Mouse (Mus musculus): ENCODE results near the gene Wdr89. TPM values are rescaled to one million over a fixed set of nuclear protein-coding genes. Genes with fewer than 3 reads are reported as not detected.

Gene Wdr89
- polyA plus RNA-seq, 1 experiment = not detected

DNA sequence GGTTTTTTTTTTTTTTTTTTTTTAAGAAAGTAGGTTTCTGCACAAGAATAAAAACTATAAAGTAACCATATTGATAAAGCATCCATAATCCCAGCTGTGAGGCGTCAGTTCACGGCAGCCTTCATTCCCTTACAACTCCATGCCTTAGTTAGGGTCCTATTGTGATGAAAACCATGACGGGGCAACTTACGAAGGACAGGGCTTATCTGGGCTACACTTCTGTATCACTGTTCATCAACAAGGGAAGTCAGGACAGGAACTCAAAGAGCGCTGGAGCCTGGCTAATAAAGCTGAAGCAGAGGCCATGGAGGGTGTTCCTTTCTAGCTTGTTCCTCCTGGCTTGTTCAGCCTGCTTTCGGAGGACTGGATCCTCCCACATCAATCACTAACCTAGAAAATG is 10.9 kb downstream of the Wdr89 start:
- TF ChIP-seq CTCF (IDR thresholded peaks at IDR 0.05; ENCODE audit: insufficient read depth, low read depth, low read length) (no peak), POLR2A (IDR thresholded peaks at IDR 0.05; ENCODE audit: insufficient read depth, low read depth, low read length) (no peak)
- Histone ChIP-seq H3K27ac (ENCODE audit: insufficient read depth, low read depth, low read length) (no peak overlapping the region), H3K4me1 (ENCODE audit: control insufficient read depth, insufficient read depth, low read length) (no peaks in the 10 kb centered on the region), H3K4me3 (ENCODE audit: insufficient read depth, low read depth, low read length) (no peak overlapping the region)
- 79% methylated on average over 6 of the region's 6 CpGs for WGBS

GRCm38 (mm10) chr12:75656580-75656979 is 12.8 kb downstream of the Wdr89 start:
- TF ChIP-seq POLR2A (IDR thresholded peaks at IDR 0.05; ENCODE audit: insufficient read depth, low read depth, low read length) (no peak), CTCF (IDR thresholded peaks at IDR 0.05; ENCODE audit: insufficient read depth, low read depth, low read length) (no peak)
- 28% methylated on average over 3 of the region's 3 CpGs for WGBS
- Histone ChIP-seq H3K4me1 (ENCODE audit: control insufficient read depth, insufficient read depth, low read length) (no peaks in the 10 kb centered on the region), H3K4me3 (ENCODE audit: insufficient read depth, low read depth, low read length) (no peak overlapping the region), H3K27ac (ENCODE audit: insufficient read depth, low read depth, low read length) (no peak overlapping the region)

DNA sequence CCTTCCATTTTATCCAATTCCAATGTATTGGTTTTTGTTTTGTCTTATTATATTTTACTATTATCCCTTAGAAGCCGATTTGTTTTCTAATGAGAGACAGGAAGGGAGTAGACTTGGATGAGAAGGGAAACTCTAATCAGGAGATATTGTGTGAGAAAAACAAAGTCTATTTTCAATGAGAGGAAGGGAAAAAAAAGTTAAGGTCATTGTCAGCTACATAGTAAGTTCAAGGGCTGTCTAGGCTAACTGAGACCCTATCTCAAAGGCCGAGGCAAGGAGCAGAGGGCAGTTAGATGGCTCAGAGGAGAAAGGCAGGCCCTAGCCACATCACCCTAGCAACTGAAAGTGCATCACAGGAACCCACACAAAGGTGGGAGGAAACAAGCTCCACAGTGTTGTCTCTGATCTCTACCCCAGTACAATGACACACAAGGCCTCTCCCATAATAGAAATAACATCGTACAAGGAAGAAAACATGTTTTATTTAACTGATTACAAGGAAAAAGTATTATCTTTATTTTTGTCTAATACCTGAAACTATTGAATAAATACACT is 15.0 kb downstream of the Wdr89 start:
- TF ChIP-seq CTCF (IDR thresholded peaks at IDR 0.05; ENCODE audit: insufficient read depth, low read depth, low read length) (no peak), POLR2A (IDR thresholded peaks at IDR 0.05; ENCODE audit: insufficient read depth, low read depth, low read length) (no peak)
- WGBS = 63% methylated on average over 3 of the region's 3 CpGs
- no peak overlapping the region for H3K4me3 ChIP-seq (ENCODE audit: insufficient read depth, low read depth, low read length)
- H3K27ac ChIP-seq (ENCODE audit: insufficient read depth, low read depth, low read length) = no peak overlapping the region
- H3K4me1 ChIP-seq (ENCODE audit: control insufficient read depth, insufficient read depth, low read length) = 0 out of 2 replicates have a peak, but pooled peaks cover 2% of the 10 kb centered on the region

- 38% methylated on average over 2 of the region's 2 CpGs for WGBS
- H3K4me1 ChIP-seq (ENCODE audit: control insufficient read depth, insufficient read depth, low read length) = peaks cover 5% of the 10 kb centered on the region; the same call in 1 of the 2 replicates
- no peak overlapping the region for H3K27ac ChIP-seq (ENCODE audit: insufficient read depth, low read depth, low read length)
- H3K4me3 ChIP-seq (ENCODE audit: insufficient read depth, low read depth, low read length) = no peak overlapping the region
- TF ChIP-seq CTCF (IDR thresholded peaks at IDR 0.05; ENCODE audit: insufficient read depth, low read depth, low read length) = no peak
- TF ChIP-seq POLR2A (IDR thresholded peaks at IDR 0.05; ENCODE audit: insufficient read depth, low read depth, low read length) = no peak
These were observed 19.6 kb downstream of the Wdr89 start for GRCm38 (mm10) chr12:75649706-75650093.

GRCm38 (mm10) chr12:75649058-75649705 is 20.2 kb downstream of the Wdr89 start:
- Histone ChIP-seq H3K27ac (ENCODE audit: insufficient read depth, low read depth, low read length) (no peak overlapping the region), H3K4me1 (ENCODE audit: control insufficient read depth, insufficient read depth, low read length) (peaks cover 5% of the 10 kb centered on the region; the same call in 1 of the 2 replicates), H3K4me3 (ENCODE audit: insufficient read depth, low read depth, low read length) (no peak overlapping the region)
- no peak for TF ChIP-seq CTCF (IDR thresholded peaks at IDR 0.05; ENCODE audit: insufficient read depth, low read depth, low read length)
- 46% methylated on average over 12 of the region's 12 CpGs for WGBS

DNA sequence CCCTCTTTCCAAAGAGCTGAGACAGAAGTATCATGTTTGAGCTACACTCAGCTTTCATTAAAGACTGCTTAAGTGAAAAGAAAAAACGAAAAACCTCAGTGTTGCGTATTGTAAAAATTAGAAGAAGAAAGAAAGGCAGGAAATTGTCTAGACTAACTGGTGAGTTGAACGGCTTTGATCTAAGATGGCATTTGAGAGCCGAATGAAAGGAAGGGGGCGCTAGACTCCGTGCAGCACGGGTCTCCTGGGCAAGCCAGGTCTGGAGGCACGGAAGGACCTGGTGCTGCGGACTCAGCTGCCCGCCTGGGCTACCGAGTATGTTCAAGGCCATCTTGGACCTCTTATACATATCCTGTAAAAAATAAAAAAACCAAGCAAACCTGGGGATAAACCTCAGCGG is 21.1 kb downstream of the Wdr89 start:
- Histone ChIP-seq H3K4me1 (ENCODE audit: control insufficient read depth, insufficient read depth, low read length) (peaks cover 5% of the 10 kb centered on the region; the same call in 1 of the 2 replicates), H3K27ac (ENCODE audit: insufficient read depth, low read depth, low read length) (no peak overlapping the region), H3K4me3 (ENCODE audit: insufficient read depth, low read depth, low read length) (no peak overlapping the region)
- TF ChIP-seq CTCF (IDR thresholded peaks at IDR 0.05; ENCODE audit: insufficient read depth, low read depth, low read length) = no peak
- no peak for TF ChIP-seq POLR2A (IDR thresholded peaks at IDR 0.05; ENCODE audit: insufficient read depth, low read depth, low read length)
- WGBS = 67% methylated on average over 12 of the region's 12 CpGs

DNA sequence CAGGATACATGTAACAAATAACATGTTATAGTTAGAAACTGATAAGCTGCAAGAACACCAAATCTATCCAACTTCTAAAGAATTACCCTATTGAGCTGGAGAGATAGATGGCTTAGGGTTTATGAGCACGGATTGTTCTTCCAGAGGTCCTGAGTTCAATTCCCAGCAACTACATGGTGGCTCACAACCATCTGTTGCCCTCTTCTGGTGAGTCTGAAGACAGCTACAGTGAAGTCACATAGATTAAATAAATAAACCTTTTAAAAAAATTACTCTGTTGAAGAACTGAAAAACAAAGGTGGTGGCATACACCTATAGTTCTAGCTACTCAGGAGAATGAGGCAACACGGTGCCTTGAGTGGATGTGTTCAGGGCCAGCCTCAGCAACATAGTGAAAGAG is 21.7 kb downstream of the Wdr89 start:
- no peak overlapping the region for H3K27ac ChIP-seq (ENCODE audit: insufficient read depth, low read depth, low read length)
- WGBS = 95% methylated on average over 2 of the region's 2 CpGs
- no peak overlapping the region for H3K4me3 ChIP-seq (ENCODE audit: insufficient read depth, low read depth, low read length)
- TF ChIP-seq CTCF (IDR thresholded peaks at IDR 0.05; ENCODE audit: insufficient read depth, low read depth, low read length) (no peak), POLR2A (IDR thresholded peaks at IDR 0.05; ENCODE audit: insufficient read depth, low read depth, low read length) (no peak)
- H3K4me1 ChIP-seq (ENCODE audit: control insufficient read depth, insufficient read depth, low read length) = peaks cover 5% of the 10 kb centered on the region; the same call in 1 of the 2 replicates

DNA sequence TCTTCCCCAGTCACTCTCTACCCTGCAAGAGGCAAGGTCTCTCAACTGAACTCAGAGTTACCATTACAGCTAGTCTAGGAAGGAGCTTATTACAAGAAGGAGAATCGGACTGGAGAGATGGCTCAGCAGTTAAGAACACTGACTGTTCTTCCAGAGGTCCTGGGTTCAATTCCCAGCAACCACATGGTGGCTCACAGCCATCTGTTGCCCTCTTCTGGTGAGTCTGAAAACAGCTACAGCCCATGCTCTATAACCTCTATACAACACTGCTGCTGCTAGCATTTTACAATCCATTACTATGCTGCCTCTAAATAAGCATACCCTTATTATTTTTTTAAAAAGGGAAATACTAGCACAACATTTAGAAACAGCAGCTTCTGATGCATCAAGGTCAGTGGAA is 23.6 kb downstream of the Wdr89 start:
- H3K4me1 ChIP-seq (ENCODE audit: control insufficient read depth, insufficient read depth, low read length) = peaks cover 5% of the 10 kb centered on the region; the same call in 1 of the 2 replicates
- TF ChIP-seq POLR2A (IDR thresholded peaks at IDR 0.05; ENCODE audit: insufficient read depth, low read depth, low read length) (no peak), CTCF (IDR thresholded peaks at IDR 0.05; ENCODE audit: insufficient read depth, low read depth, low read length) (no peak)
- WGBS = 97% methylated on average over 1 of the region's 1 CpGs
- no peak overlapping the region for H3K4me3 ChIP-seq (ENCODE audit: insufficient read depth, low read depth, low read length)
- no peak overlapping the region for H3K27ac ChIP-seq (ENCODE audit: insufficient read depth, low read depth, low read length)

GRCm38 (mm10) chr12:75641726-75642125 is 27.6 kb downstream of the Wdr89 start:
- Histone ChIP-seq H3K4me3 (ENCODE audit: insufficient read depth, low read depth, low read length) (no peak overlapping the region), H3K27ac (ENCODE audit: insufficient read depth, low read depth, low read length) (no peak overlapping the region), H3K4me1 (ENCODE audit: control insufficient read depth, insufficient read depth, low read length) (no peaks in the 10 kb centered on the region)
- WGBS = 100% methylated on average over 1 of the region's 1 CpGs
- no peak for TF ChIP-seq POLR2A (IDR thresholded peaks at IDR 0.05; ENCODE audit: insufficient read depth, low read depth, low read length)
- no peak for TF ChIP-seq CTCF (IDR thresholded peaks at IDR 0.05; ENCODE audit: insufficient read depth, low read depth, low read length)

Measured in olfactory bulb, adult 2 months (tissue).